Mouse (Mus musculus) embryonic fibroblast, embryonic 13.5 days (primary cell): ENCODE results near the gene Tox2.

Experiments
- CTCF ChIP-seq: IDR thresholded peaks from 2 replicates; pipeline ENCODE4 v1.5.1; 2011; ENCODE audit warnings: mild to moderate bottlenecking, control low read depth, low read length, moderate library complexity, borderline replicate concordance; ENCODE audit not compliant: insufficient read depth
- POLR2A ChIP-seq: IDR thresholded peaks from 2 replicates; pipeline ENCODE4 v1.6.1; 2011; ENCODE audit warnings: low read depth, mild to moderate bottlenecking, control low read depth, low read length, moderate library complexity

DNA sequence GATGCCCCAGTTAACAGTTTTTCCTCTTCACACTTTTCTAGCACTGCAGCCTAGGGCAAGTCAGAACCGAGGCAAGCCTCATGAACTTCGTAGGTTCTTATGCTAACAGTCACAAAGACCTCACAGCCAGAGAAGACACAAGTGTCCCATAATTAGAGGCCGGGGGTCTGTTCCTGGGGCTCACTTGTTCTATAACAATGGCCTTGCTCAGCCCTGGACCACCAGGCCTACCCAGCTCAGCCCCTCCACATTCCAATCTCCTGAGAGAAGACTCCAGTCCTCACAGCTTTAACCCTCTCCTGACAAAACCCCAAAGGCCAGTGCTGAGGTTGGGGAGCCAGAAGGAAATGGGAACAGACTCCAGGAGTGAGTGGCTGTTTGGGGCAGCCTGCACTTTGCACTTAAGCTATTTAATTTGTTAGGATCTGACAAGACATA, 12.9 kb upstream of the Tox2 start:
- TF ChIP-seq POLR2A = no peak
- TF ChIP-seq CTCF = no peak
